Mouse (Mus musculus): ENCODE data around the gene Nckap5. TPM values are rescaled to one million over a fixed set of nuclear protein-coding genes. Genes with fewer than 3 reads are reported as not detected.

The Nckap5 gene
- total and polyA plus RNA-seq, 2 experiments from 2014 or later: 6.6 to 10.2 TPM

DNA sequence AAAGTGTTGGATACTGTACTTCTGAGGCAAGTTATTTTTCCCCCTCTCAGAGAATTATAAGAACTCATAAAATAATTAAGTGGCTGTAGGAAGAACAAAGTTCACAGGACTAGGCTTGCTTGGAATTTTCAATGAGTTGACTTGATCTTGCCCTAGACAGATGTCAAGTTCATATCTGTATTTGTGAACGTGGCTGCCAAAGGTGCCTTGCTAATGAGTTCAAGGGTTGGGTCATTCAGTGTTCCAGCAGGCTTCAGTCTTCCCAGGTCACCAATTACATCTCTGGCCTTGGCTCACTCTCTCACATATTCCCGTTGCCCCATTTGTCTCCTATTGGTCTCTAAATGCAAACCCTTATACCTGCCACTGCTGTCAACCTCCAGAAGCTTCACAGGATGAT lies 846.0 kb downstream of the Nckap5 start:
- no peak overlapping the region for H3K9ac ChIP-seq (replicated peaks; ENCODE audit: low read length)

GRCm38 (mm10) chr1:125974649-125975048 lies 856.0 kb downstream of the Nckap5 start:
- TF ChIP-seq CTCF (IDR thresholded peaks at IDR 0.05; ENCODE audit: low read depth): no peak
- WGBS: 87% methylated on average over 3 of the region's 3 CpGs
- no peaks in the 10 kb centered on the region for H3K27me3 ChIP-seq (ENCODE audit: insufficient read depth, low read length)
- no peaks in the 10 kb centered on the region for H3K9me3 ChIP-seq (ENCODE audit: low read length)
- H3K4me3 ChIP-seq (ENCODE audit: low read length): no peak overlapping the region
- H3K9ac ChIP-seq (replicated peaks; ENCODE audit: low read length): no peak overlapping the region
- ATAC-seq: no peak
- no peaks in the 10 kb centered on the region for H3K4me1 ChIP-seq (ENCODE audit: insufficient read depth, low read length)
- H3K27ac ChIP-seq: no peak overlapping the region
- DNase-seq (ENCODE audit: low spot score): no peak
- no peak overlapping the region for H3K4me2 ChIP-seq (ENCODE audit: low read depth, low read length)
- no peaks in the 10 kb centered on the region for H3K36me3 ChIP-seq (ENCODE audit: insufficient read depth, low read length)

More for the DNA sequence above, 846.0 kb downstream of the Nckap5 start:
- no peaks in the 10 kb centered on the region for H3K36me3 ChIP-seq (ENCODE audit: insufficient read depth, low read length)
- TF ChIP-seq CTCF (IDR thresholded peaks at IDR 0.05; ENCODE audit: low read depth): no peak
- 80% methylated on average over 2 of the region's 2 CpGs for WGBS
- ATAC-seq (no peak), DNase-seq (ENCODE audit: low spot score) (no peak)
- H3K4me2 ChIP-seq (ENCODE audit: low read depth, low read length): no peak overlapping the region
- no peaks in the 10 kb centered on the region for H3K27me3 ChIP-seq (ENCODE audit: insufficient read depth, low read length)
- no peak overlapping the region for H3K27ac ChIP-seq
- H3K4me3 ChIP-seq (ENCODE audit: low read length): no peak overlapping the region
- H3K4me1 ChIP-seq (ENCODE audit: insufficient read depth, low read length): no peaks in the 10 kb centered on the region
- no peaks in the 10 kb centered on the region for H3K9me3 ChIP-seq (ENCODE audit: low read length)

GRCm38 (mm10) chr1:125971933-125972332 lies 858.7 kb downstream of the Nckap5 start:
- ATAC-seq (no peak), DNase-seq (ENCODE audit: low spot score) (no peak)
- Histone ChIP-seq H3K4me3 (ENCODE audit: low read length) (no peak overlapping the region), H3K27ac (no peak overlapping the region), H3K27me3 (ENCODE audit: insufficient read depth, low read length) (no peaks in the 10 kb centered on the region), H3K4me1 (ENCODE audit: insufficient read depth, low read length) (no peaks in the 10 kb centered on the region), H3K9me3 (ENCODE audit: low read length) (no peaks in the 10 kb centered on the region), H3K4me2 (ENCODE audit: low read depth, low read length) (no peak overlapping the region), H3K36me3 (ENCODE audit: insufficient read depth, low read length) (no peaks in the 10 kb centered on the region), H3K9ac (replicated peaks; ENCODE audit: low read length) (no peak overlapping the region)
- TF ChIP-seq CTCF (IDR thresholded peaks at IDR 0.05; ENCODE audit: low read depth): no peak
- WGBS: 23% methylated on average over 6 of the region's 6 CpGs

DNA sequence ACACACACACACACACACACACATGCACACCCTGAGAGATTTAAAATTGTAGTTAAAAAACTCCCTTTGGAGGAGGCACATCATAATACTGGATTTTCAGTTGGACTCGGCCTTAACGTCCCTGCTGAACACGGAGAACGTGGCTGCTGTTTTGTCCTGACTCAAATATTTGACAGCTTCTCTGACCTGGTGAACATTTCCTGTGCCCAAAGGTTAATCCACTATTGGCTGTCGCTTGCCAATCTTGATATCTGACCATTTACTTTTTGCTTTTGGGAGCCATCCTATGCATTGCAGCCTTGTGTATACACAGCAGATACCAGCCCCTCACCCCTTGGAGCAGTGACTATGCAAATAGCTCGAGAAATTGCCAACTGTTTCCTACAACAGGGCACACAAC lies 862.9 kb downstream of the Nckap5 start:
- H3K4me2 ChIP-seq (ENCODE audit: low read depth, low read length): no peak overlapping the region
- TF ChIP-seq CTCF (IDR thresholded peaks at IDR 0.05; ENCODE audit: low read depth): no peak
- DNase-seq (ENCODE audit: low spot score): no peak
- no peak overlapping the region for H3K27ac ChIP-seq
- no peak overlapping the region for H3K4me3 ChIP-seq (ENCODE audit: low read length)
- no peaks in the 10 kb centered on the region for H3K4me1 ChIP-seq (ENCODE audit: insufficient read depth, low read length)
- no peaks in the 10 kb centered on the region for H3K9me3 ChIP-seq (ENCODE audit: low read length)
- ATAC-seq: no peak
- WGBS: 85% methylated on average over 6 of the region's 6 CpGs
- H3K36me3 ChIP-seq (ENCODE audit: insufficient read depth, low read length): no peaks in the 10 kb centered on the region
- no peaks in the 10 kb centered on the region for H3K27me3 ChIP-seq (ENCODE audit: insufficient read depth, low read length)
- no peak overlapping the region for H3K9ac ChIP-seq (replicated peaks; ENCODE audit: low read length)

DNA sequence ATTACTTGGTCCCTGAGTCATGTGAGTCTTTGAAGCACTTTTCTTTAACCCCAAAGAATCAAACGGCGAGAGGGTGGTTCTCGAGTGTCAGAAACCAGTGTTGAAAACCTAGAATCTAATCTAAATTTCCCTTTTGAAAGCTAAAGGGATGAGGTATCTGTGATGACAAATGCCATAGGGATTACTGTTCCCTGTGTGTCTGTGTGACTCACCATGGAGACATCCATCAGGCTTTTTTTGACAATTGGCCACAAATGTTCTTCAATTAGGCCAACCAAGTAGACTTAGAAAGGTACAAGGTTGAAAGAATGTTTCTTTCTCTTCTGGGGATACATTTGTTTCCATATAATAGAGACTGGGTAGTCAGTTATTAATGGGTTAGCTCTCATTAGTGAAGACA lies 879.6 kb downstream of the Nckap5 start:
- H3K27me3 ChIP-seq (ENCODE audit: insufficient read depth, low read length): no peaks in the 10 kb centered on the region
- H3K4me1 ChIP-seq (ENCODE audit: insufficient read depth, low read length): no peaks in the 10 kb centered on the region
- H3K9me3 ChIP-seq (ENCODE audit: low read length): no peaks in the 10 kb centered on the region
- H3K36me3 ChIP-seq (ENCODE audit: insufficient read depth, low read length): no peaks in the 10 kb centered on the region
- TF ChIP-seq CTCF (IDR thresholded peaks at IDR 0.05; ENCODE audit: low read depth): no peak
- no peak for DNase-seq (ENCODE audit: low spot score)
- no peak overlapping the region for H3K9ac ChIP-seq (replicated peaks; ENCODE audit: low read length)
- H3K4me3 ChIP-seq (ENCODE audit: low read length): no peak overlapping the region
- ATAC-seq: no peak
- no peak overlapping the region for H3K27ac ChIP-seq
- 90% methylated on average over 3 of the region's 3 CpGs for WGBS
- no peak overlapping the region for H3K4me2 ChIP-seq (ENCODE audit: low read depth, low read length)

- Histone ChIP-seq H3K4me2 (ENCODE audit: low read depth, low read length) (no peak overlapping the region), H3K9ac (replicated peaks; ENCODE audit: low read length) (no peak overlapping the region), H3K4me3 (ENCODE audit: low read length) (no peak overlapping the region), H3K27ac (no peak overlapping the region), H3K4me1 (ENCODE audit: insufficient read depth, low read length) (no peaks in the 10 kb centered on the region), H3K36me3 (ENCODE audit: insufficient read depth, low read length) (no peaks in the 10 kb centered on the region), H3K27me3 (ENCODE audit: insufficient read depth, low read length) (no peaks in the 10 kb centered on the region), H3K9me3 (ENCODE audit: low read length) (no peaks in the 10 kb centered on the region)
- ATAC-seq (no peak), DNase-seq (ENCODE audit: low spot score) (no peak)
- TF ChIP-seq CTCF (IDR thresholded peaks at IDR 0.05; ENCODE audit: low read depth): no peak
- 65% methylated on average over 6 of the region's 6 CpGs for WGBS
These were observed 881.5 kb downstream of the Nckap5 start for GRCm38 (mm10) chr1:125949076-125949475.

- no peak overlapping the region for H3K4me2 ChIP-seq (ENCODE audit: low read depth, low read length)
- 63% methylated on average over 9 of the region's 9 CpGs for WGBS
These were observed 885.5 kb downstream of the Nckap5 start for GRCm38 (mm10) chr1:125945136-125945535.

More at GRCm38 (mm10) chr1:125945136-125945535, 885.5 kb downstream of the Nckap5 start:
- no peaks in the 10 kb centered on the region for H3K36me3 ChIP-seq (ENCODE audit: insufficient read depth, low read length)
- no peak overlapping the region for H3K4me3 ChIP-seq (ENCODE audit: low read length)
- H3K27ac ChIP-seq: no peak overlapping the region
- DNase-seq (ENCODE audit: low spot score) (no peak), ATAC-seq (no peak)
- no peaks in the 10 kb centered on the region for H3K9me3 ChIP-seq (ENCODE audit: low read length)
- H3K27me3 ChIP-seq (ENCODE audit: insufficient read depth, low read length): no peaks in the 10 kb centered on the region
- H3K9ac ChIP-seq (replicated peaks; ENCODE audit: low read length): no peak overlapping the region
- H3K4me1 ChIP-seq (ENCODE audit: insufficient read depth, low read length): no peaks in the 10 kb centered on the region
- no peak for TF ChIP-seq CTCF (IDR thresholded peaks at IDR 0.05; ENCODE audit: low read depth)

Data from hindbrain, postnatal 0 days (tissue).